Mouse (Mus musculus): ENCODE results near the gene Eef2. TPM values are rescaled to one million over a fixed set of nuclear protein-coding genes. Genes with fewer than 3 reads are reported as not detected.

The Eef2 gene
- total RNA-seq (2014; fragmentation: Nextera tagmentation) (1,282 and 1,455 TPM in 2 replicates), total RNA-seq (2017) (1,743 and 1,799 TPM in 2 replicates)

GRCm38 (mm10) chr10:81176466-81177271 lies at the start of gene Eef2:
Eef2 (plus strand) TSS chr10:81176631.
- ATAC-seq (replicated peaks; ENCODE audit: low FRiP score, low TSS enrichment, poor library complexity, severe bottlenecking), result peak; percentile 20; the same call in 1 of the 2 replicates

- ATAC-seq (replicated peaks; ENCODE audit: low FRiP score, low TSS enrichment, poor library complexity, severe bottlenecking), result peak; percentile 32
Measured at GRCm38 (mm10) chr10:81134181-81134587, 42.2 kb upstream of the Eef2 start.

GRCm38 (mm10) chr10:81134966-81135681 lies 41.3 kb upstream of the Eef2 start, which contains the start of gene Zbtb7a:
Zbtb7a (plus strand) TSS chr10:81135220.
- peak; percentile 34 for ATAC-seq (replicated peaks; ENCODE audit: low FRiP score, low TSS enrichment, poor library complexity, severe bottlenecking)

- peak; percentile 36 for ATAC-seq (replicated peaks; ENCODE audit: low FRiP score, low TSS enrichment, poor library complexity, severe bottlenecking)
Measured at GRCm38 (mm10) chr10:81135831-81136705, 40.4 kb upstream of the Eef2 start.

GRCm38 (mm10) chr10:81136706-81137231 lies 39.7 kb upstream of the Eef2 start:
- no peak for ATAC-seq (replicated peaks; ENCODE audit: low FRiP score, low TSS enrichment, poor library complexity, severe bottlenecking)

GRCm38 (mm10) chr10:81137252-81138130 lies 38.9 kb upstream of the Eef2 start:
- peak; percentile 69 for ATAC-seq (replicated peaks; ENCODE audit: low FRiP score, low TSS enrichment, poor library complexity, severe bottlenecking)

GRCm38 (mm10) chr10:81138131-81138782 lies 38.2 kb upstream of the Eef2 start:
- ATAC-seq (replicated peaks; ENCODE audit: low FRiP score, low TSS enrichment, poor library complexity, severe bottlenecking), result no peak

- ATAC-seq (replicated peaks; ENCODE audit: low FRiP score, low TSS enrichment, poor library complexity, severe bottlenecking), result no peak
Measured at GRCm38 (mm10) chr10:81138821-81139528, 37.5 kb upstream of the Eef2 start.

GRCm38 (mm10) chr10:81139529-81139846 lies 36.9 kb upstream of the Eef2 start:
- ATAC-seq (replicated peaks; ENCODE audit: low FRiP score, low TSS enrichment, poor library complexity, severe bottlenecking), result no peak

- no peak for ATAC-seq (replicated peaks; ENCODE audit: low FRiP score, low TSS enrichment, poor library complexity, severe bottlenecking)
Measured at GRCm38 (mm10) chr10:81140005-81140404, 36.4 kb upstream of the Eef2 start.

- no peak for ATAC-seq (replicated peaks; ENCODE audit: low FRiP score, low TSS enrichment, poor library complexity, severe bottlenecking)
Measured at GRCm38 (mm10) chr10:81140717-81141454, 35.5 kb upstream of the Eef2 start.

- no peak for ATAC-seq (replicated peaks; ENCODE audit: low FRiP score, low TSS enrichment, poor library complexity, severe bottlenecking)
Measured at GRCm38 (mm10) chr10:81141455-81142210, 34.8 kb upstream of the Eef2 start.

GRCm38 (mm10) chr10:81142551-81142981 lies 33.9 kb upstream of the Eef2 start:
- ATAC-seq (replicated peaks; ENCODE audit: low FRiP score, low TSS enrichment, poor library complexity, severe bottlenecking), result no peak

GRCm38 (mm10) chr10:81143157-81143633 lies 33.2 kb upstream of the Eef2 start:
- no peak for ATAC-seq (replicated peaks; ENCODE audit: low FRiP score, low TSS enrichment, poor library complexity, severe bottlenecking)

GRCm38 (mm10) chr10:81143845-81144437 lies 32.5 kb upstream of the Eef2 start:
- no peak for ATAC-seq (replicated peaks; ENCODE audit: low FRiP score, low TSS enrichment, poor library complexity, severe bottlenecking)

GRCm38 (mm10) chr10:81144667-81145066 lies 31.8 kb upstream of the Eef2 start:
- ATAC-seq (replicated peaks; ENCODE audit: low FRiP score, low TSS enrichment, poor library complexity, severe bottlenecking), result no peak

Measured in megakaryocyte-erythroid progenitor cell, adult 5-6 weeks (primary cell).